Mouse (Mus musculus): ENCODE results near the gene Commd3. TPM values are rescaled to one million over a fixed set of nuclear protein-coding genes. Genes with fewer than 3 reads are reported as not detected.

The Commd3 gene
- 42.0 and 44.7 TPM in 2 replicates for polyA plus RNA-seq (2012; rRNA removed)

DNA sequence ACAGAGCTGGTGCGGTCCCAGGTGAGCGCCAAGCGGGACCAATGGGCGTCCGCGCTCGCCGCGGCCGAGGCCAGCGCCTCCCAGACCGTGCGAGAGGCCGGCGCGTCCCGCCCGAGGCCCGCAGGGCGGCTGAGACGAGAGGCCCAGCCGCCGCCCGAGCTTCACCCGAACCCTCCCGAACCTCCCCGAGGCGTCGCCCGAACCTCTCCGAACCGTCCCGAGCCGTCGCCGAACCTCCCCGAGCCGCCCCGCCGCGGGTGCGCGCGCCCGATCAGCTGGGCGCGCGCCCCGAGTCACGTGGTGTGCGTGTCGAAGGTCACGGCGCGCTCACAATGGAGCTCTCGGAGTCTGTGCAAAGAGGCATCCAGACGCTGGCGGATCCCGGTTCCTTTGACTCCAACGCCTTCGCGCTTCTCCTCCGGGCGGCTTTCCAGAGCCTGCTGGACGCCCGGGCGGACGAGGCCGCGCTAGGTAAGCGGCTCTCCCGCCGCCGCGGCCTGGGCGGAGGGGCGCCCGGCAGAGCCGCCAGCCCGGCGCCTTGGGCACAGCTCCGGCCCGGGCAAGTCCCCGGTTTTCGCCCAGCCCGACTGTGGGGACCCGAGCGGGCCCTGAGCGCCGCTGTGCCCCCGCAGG lies at the start of gene Commd3:
Gene Commd3 (plus strand): TSS at position 252 of the 633 bp plus-strand sequence.

GRCm38 (mm10) chr2:18676936-18677491 lies 4.8 kb downstream of the Commd3 start, which contains the start of gene Bmi1:
Gene Bmi1 (plus strand): TSS chr2:18677018.

GRCm38 (mm10) chr2:18693871-18694610 lies 21.9 kb downstream of the Commd3 start, which contains the start of gene Spag6:
Gene Spag6 (plus strand): TSS chr2:18694032.

Other genes with a start within 250 kb of the Commd3 start
- 6.5 and 7.3 TPM in 2 replicates for gene Bmi1, start 4.6 kb downstream of the Commd3 start, polyA plus RNA-seq (2012; rRNA removed)
- gene Spag6, start 21.6 kb downstream of the Commd3 start, polyA plus RNA-seq (2012; rRNA removed) = 0.05 TPM in 1 of 2 replicates, not detected in the other